Mouse (Mus musculus) bone marrow, adult 2 months (tissue): Measurements from ENCODE around the gene Abhd14b.

ENCODE experiments used
- CTCF ChIP-seq: fragments of 200-500 bp; IDR thresholded peaks from 2 replicates; pipeline ENCODE4 v1.5.1; 2011; ENCODE audit warnings: low read length, control low read depth; ENCODE audit not compliant: control insufficient read depth, insufficient read depth
- POLR2A ChIP-seq: fragments of 200-500 bp; IDR thresholded peaks from 2 replicates; pipeline ENCODE4 v1.6.1; 2011; ENCODE audit warnings: low read depth, mild to moderate bottlenecking, control low read depth, low read length, borderline replicate concordance; ENCODE audit not compliant: control insufficient read depth

- TF ChIP-seq POLR2A, result no peak
- TF ChIP-seq CTCF, result no peak
These were observed 37.1 kb upstream of the Abhd14b start for GRCm38 (mm10) chr9:106410086-106410650.
